Mouse (Mus musculus): ENCODE data around the gene Rapgef1.

Rapgef1 gene

GRCm38 (mm10) chr2:29645071-29645628 lies 25.6 kb downstream of the Rapgef1 start:
- no peak for DNase-seq (ENCODE audit: low spot score)

GRCm38 (mm10) chr2:29646613-29647012 lies 27.1 kb downstream of the Rapgef1 start:
- no peak for DNase-seq (ENCODE audit: low spot score)

GRCm38 (mm10) chr2:29647162-29647561 lies 27.6 kb downstream of the Rapgef1 start:
- DNase-seq (ENCODE audit: low spot score): no peak

GRCm38 (mm10) chr2:29647808-29648207 lies 28.3 kb downstream of the Rapgef1 start:
- DNase-seq (ENCODE audit: low spot score): peak; percentile 58

GRCm38 (mm10) chr2:29648956-29649794 lies 29.7 kb downstream of the Rapgef1 start:
- DNase-seq (ENCODE audit: low spot score): no peak

- no peak for DNase-seq (ENCODE audit: low spot score)
Observed at GRCm38 (mm10) chr2:29649795-29650457, 30.4 kb downstream of the Rapgef1 start.

- DNase-seq (ENCODE audit: low spot score): no peak
Observed at GRCm38 (mm10) chr2:29651876-29652275, 32.4 kb downstream of the Rapgef1 start.

- DNase-seq (ENCODE audit: low spot score): no peak
Observed at GRCm38 (mm10) chr2:29655433-29655832, 35.9 kb downstream of the Rapgef1 start.

GRCm38 (mm10) chr2:29656095-29656494 lies 36.6 kb downstream of the Rapgef1 start:
- no peak for DNase-seq (ENCODE audit: low spot score)

- DNase-seq (ENCODE audit: low spot score): no peak
Observed at GRCm38 (mm10) chr2:29657089-29657488, 37.6 kb downstream of the Rapgef1 start.

GRCm38 (mm10) chr2:29661751-29662191 lies 42.3 kb downstream of the Rapgef1 start:
- DNase-seq (ENCODE audit: low spot score): no peak

GRCm38 (mm10) chr2:29663260-29663877 lies 43.8 kb downstream of the Rapgef1 start:
- no peak for DNase-seq (ENCODE audit: low spot score)

- no peak for DNase-seq (ENCODE audit: low spot score)
Observed at GRCm38 (mm10) chr2:29665421-29665820, 45.9 kb downstream of the Rapgef1 start.

- DNase-seq (ENCODE audit: low spot score): no peak
Observed at GRCm38 (mm10) chr2:29666589-29666988, 47.1 kb downstream of the Rapgef1 start.

- DNase-seq (ENCODE audit: low spot score): no peak
Observed at GRCm38 (mm10) chr2:29667109-29667508, 47.6 kb downstream of the Rapgef1 start.

GRCm38 (mm10) chr2:29668011-29668691 lies 48.6 kb downstream of the Rapgef1 start:
- DNase-seq (ENCODE audit: low spot score): no peak

GRCm38 (mm10) chr2:29668963-29669362 lies 49.4 kb downstream of the Rapgef1 start:
- DNase-seq (ENCODE audit: low spot score): no peak

GRCm38 (mm10) chr2:29669711-29670110 lies 50.2 kb downstream of the Rapgef1 start:
- DNase-seq (ENCODE audit: low spot score): no peak

GRCm38 (mm10) chr2:29670231-29670991 lies 50.9 kb downstream of the Rapgef1 start:
- peak; percentile 63 for DNase-seq (ENCODE audit: low spot score)

GRCm38 (mm10) chr2:29671374-29671773 lies 51.9 kb downstream of the Rapgef1 start:
- no peak for DNase-seq (ENCODE audit: low spot score)

GRCm38 (mm10) chr2:29671856-29672255 lies 52.3 kb downstream of the Rapgef1 start:
- DNase-seq (ENCODE audit: low spot score): no peak
